Mouse (Mus musculus) embryonic fibroblast, embryonic 13.5 days (primary cell): Measurements from ENCODE around the gene Sox8.

ENCODE experiments used
- CTCF ChIP-seq: IDR thresholded peaks from 2 replicates; pipeline ENCODE4 v1.5.1; 2011; ENCODE audit warnings: mild to moderate bottlenecking, control low read depth, low read length, moderate library complexity, borderline replicate concordance; ENCODE audit not compliant: insufficient read depth
- POLR2A ChIP-seq: IDR thresholded peaks from 2 replicates; pipeline ENCODE4 v1.6.1; 2011; ENCODE audit warnings: low read depth, mild to moderate bottlenecking, control low read depth, low read length, moderate library complexity

DNA sequence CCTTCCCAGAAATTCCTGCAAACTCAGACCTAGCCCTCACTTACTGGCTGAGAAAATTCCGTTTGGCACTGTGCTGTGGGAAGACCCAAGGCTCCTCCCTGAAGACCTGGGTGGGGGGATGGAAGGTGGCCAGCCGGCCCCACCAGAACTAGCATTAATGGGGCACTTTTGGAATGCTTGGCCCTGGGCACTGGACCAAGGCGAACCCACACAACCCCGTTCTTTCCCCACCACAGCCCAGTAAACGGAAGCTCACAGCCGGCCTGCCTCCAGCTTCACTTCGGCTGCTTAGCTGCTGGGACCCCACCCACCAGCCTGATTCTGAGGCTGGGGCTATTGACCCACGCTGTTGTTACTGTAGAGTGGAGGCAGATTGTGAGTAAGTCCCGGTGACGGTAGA lies 2.3 kb downstream of the Sox8 start:
- no peak for TF ChIP-seq CTCF
- TF ChIP-seq POLR2A, result no peak
